Mouse (Mus musculus): Measurements from ENCODE around the gene Matn4.

DNA sequence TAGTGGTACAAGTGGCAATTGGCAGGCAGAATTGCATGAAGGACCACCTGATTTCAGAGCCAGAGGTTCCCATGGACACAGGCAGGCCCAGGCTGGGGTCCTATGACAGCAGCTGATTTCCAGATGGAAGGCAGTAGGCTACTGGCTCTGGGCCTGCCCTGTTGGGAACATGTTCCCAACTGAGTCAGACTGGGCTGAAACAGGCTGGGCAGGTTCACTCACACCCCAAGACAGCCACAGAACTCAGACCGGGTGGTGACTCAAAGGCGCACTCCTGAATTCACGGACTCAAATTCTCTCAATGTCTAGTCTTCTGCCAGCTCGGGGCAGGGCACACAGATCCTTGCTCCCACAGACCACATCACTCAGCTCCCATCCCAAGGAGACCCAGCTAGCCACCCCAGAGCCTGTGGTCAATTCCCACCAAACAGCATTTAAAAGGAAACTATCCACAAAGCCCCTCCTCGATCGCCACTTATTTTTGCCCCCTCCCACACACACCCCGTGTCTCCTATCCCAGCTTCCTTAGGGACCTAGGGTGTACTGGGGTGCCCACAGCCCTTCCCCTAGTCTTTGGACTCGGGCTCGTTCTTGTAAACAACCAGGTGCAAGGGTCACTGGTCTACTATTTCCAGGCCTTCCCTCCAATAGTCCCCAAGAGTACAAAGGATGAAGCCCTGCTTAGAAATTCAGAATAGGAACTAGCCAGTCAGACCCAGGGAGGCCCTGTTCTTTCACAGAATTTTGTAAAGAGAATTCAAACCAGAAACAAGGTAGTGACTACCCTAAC is 26.9 kb upstream of the Matn4 start:
- TF ChIP-seq CTCF (IDR thresholded peaks at IDR 0.05; ENCODE audit: control insufficient read depth, insufficient read depth, insufficient read length) = no peak
- peak; percentile 32 for TF ChIP-seq FOSL1 (IDR thresholded peaks at IDR 0.05; ENCODE audit: insufficient read depth, low read length, poor library complexity, severe bottlenecking)
- no peak for TF ChIP-seq MAX (IDR thresholded peaks at IDR 0.05)
- no peak for TF ChIP-seq CEBPB (IDR thresholded peaks at IDR 0.05; ENCODE audit: low read depth)

Data from C2C12 (cell line).